Mouse (Mus musculus) embryonic fibroblast, embryonic 13.5 days (primary cell): ENCODE measurements around the gene Poldip3. TPM values are rescaled to one million over a fixed set of nuclear protein-coding genes. Genes with fewer than 3 reads are reported as not detected.

Source experiments
- H3K27ac ChIP-seq: 2 replicates; pipeline ENCODE4 v1.5.1; 2012; ENCODE audit warnings: low read length, control low read depth, inconsistent platforms; ENCODE audit not compliant: insufficient read depth
- H3K4me1 ChIP-seq: 2 replicates; pipeline ENCODE4 v1.6.1; 2011; ENCODE audit warnings: low read length; ENCODE audit not compliant: control insufficient read depth, insufficient read depth
- H3K4me3 ChIP-seq: 2 replicates; pipeline ENCODE4 v1.5.1; 2011; ENCODE audit warnings: mild to moderate bottlenecking, control low read depth, low read length; ENCODE audit not compliant: insufficient read depth
- CTCF ChIP-seq: IDR thresholded peaks from 2 replicates; pipeline ENCODE4 v1.5.1; 2011; ENCODE audit warnings: mild to moderate bottlenecking, control low read depth, low read length, moderate library complexity, borderline replicate concordance; ENCODE audit not compliant: insufficient read depth
- POLR2A ChIP-seq: IDR thresholded peaks from 2 replicates; pipeline ENCODE4 v1.6.1; 2011; ENCODE audit warnings: low read depth, mild to moderate bottlenecking, control low read depth, low read length, moderate library complexity
- polyA plus RNA-seq: library from polyadenylated mRNA; stranded (reverse); fragments of >200 nt; gene quantifications from 2 replicates; pipeline ENCODE4 v1.2.4, GENCODE M21; 2011; ENCODE audit warnings: low read depth; ENCODE audit not compliant: missing spikeins, insufficient read length

Poldip3 gene
- 70.6 and 78.3 TPM in 2 replicates for polyA plus RNA-seq

DNA sequence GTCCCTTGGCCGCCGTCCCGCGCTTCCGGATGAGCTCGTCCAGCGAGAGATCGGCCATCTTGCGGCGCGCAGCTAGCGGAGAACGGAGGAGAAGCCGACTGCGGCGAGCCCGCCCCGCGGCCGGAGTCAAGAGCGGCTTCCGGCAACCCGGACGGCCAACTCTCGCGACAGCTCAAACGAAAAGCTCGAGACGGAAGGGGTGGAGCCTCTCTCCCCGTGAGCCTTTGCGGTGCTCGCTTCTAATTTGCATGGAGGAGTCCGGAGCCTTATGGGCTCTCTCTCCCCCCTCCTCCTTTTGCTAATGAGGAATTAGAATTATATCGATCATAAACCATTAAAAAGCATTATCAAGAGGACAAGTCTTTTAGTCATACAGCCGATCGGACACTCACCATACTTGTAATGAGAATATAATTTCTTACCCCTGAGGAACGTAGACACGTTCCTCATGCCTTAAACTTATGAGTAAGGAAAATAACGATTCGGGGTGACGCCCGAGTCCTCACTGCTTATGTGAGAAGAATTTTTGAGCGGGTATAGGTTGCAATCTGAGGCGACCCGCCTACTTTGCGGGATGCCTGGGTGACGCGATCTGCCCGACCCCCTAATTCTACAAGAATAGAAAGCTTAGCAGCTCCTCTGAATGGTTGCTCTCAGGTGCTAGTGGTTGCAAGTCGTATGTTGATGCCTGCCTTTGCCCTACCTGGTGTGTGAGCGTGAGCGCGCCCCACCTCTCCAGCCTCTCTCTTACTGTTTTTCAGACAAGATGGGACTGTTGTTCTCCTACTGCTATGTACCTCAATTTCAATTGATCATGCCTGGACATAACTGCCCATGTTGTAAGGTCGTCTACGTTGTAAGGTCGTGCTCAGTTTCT is at the start of gene Poldip3:
Poldip3 (minus strand) TSS at position 189 of the 877 bp plus-strand sequence.
- Histone ChIP-seq H3K4me3 (peak within 1 kb of the TSS; percentile 88), H3K4me1 (peaks cover 3% of the 10 kb centered on the region; the same call in 1 of the 2 replicates), H3K27ac (peak within 1 kb of the TSS; percentile 97)
- no peak for TF ChIP-seq CTCF
- peak; percentile 100 for TF ChIP-seq POLR2A

DNA sequence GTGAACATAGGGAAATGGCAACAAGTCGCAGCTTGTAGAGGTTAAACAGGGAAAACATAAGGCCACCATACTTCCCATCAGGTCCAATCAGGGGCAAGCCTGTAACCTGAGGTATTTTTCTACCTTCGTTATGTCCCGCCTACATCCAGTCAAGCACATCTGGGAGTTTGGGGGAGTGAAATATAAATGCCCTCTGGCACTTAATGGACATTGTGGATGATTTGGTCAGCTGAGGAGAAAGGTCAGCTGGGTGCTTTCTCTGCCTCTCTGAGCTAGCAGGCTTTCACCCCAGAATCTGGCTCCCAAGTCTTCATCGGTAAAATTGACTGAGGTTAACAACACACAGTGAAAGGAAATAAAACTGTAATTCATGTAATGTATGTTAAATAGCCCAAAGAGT is 44.2 kb upstream of the Poldip3 start:
- Histone ChIP-seq H3K4me1 (no peaks in the 10 kb centered on the region), H3K27ac (no peak overlapping the region), H3K4me3 (no peak overlapping the region)
- TF ChIP-seq CTCF = no peak
- no peak for TF ChIP-seq POLR2A

DNA sequence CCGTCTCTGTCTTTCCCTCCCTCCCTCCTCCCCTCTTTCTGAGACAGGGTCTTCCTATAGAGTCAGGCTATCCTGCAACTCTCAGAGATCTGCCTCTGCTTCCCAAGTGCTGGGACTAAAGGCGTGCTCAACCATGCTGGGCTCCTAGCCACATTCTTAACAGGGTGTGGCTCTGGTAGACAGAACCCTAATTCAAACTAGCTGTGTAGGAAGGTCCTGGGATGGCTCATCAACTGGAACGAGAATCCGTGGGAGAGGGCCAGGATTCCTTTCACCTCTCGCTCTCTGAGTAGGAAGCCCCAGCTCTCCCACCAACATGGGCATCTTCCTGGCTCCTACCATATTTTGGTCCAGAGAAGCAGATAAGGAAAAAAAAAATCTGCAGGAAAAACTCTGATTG is 33.2 kb upstream of the Poldip3 start:
- TF ChIP-seq CTCF = no peak
- no peak for TF ChIP-seq POLR2A
- Histone ChIP-seq H3K4me3 (no peak overlapping the region), H3K27ac (peak overlapping the region; percentile 81), H3K4me1 (0 out of 2 replicates have a peak, but pooled peaks cover 5% of the 10 kb centered on the region)

DNA sequence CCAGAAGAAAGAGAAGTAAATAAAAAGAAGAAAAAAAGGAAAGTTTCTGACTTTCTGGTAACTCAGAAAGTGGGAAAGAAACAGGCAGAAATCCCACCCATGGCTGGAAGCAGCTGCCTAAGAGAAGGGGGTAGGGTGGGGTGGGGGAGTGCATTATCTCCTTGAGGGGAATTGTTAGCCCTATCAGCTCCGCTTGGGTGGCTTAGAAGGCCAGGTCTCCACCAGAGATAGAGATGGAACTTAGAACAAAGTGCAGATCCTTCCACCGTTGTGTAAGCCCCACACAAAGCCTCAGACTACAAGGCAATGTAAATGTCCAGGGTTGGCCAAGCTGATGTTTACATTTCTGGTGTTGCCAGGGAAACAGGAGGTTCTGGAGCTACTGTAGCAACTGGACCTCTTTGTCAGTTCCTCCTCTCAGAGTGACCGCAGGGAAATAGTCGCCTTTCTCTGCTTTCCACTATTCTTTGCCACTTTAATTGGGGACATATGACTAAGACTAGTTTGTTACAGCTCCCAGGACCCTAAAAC is 32.7 kb upstream of the Poldip3 start:
- TF ChIP-seq POLR2A (no peak), CTCF (no peak)

DNA sequence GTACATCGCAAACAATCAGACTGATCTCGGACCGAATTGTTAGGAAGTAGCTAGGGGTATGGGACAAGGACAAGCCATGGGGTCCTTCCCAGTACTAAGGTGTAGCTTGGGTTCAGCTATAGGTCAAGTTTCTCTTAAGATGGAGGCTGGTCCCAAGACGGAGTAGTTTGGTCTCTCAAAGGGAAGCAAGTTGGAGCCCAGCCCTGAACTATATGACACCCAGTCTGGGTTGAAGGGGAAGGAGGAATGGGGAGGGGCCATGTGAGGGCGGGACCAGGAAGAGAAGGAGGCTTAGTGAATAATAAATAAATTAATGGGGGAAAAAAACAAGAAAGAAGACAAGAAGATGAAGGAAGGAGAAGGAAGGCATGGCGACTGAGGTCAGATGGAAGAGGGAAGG is 30.8 kb upstream of the Poldip3 start:
- H3K4me3 ChIP-seq = no peak overlapping the region
- H3K27ac ChIP-seq = no peak overlapping the region
- 0 out of 2 replicates have a peak, but pooled peaks cover 5% of the 10 kb centered on the region for H3K4me1 ChIP-seq
- TF ChIP-seq CTCF (no peak), POLR2A (no peak)

More for the DNA sequence above, 32.7 kb upstream of the Poldip3 start:
- H3K4me1 ChIP-seq = 0 out of 2 replicates have a peak, but pooled peaks cover 5% of the 10 kb centered on the region
- peak overlapping the region; percentile 81 for H3K27ac ChIP-seq
- no peak overlapping the region for H3K4me3 ChIP-seq

DNA sequence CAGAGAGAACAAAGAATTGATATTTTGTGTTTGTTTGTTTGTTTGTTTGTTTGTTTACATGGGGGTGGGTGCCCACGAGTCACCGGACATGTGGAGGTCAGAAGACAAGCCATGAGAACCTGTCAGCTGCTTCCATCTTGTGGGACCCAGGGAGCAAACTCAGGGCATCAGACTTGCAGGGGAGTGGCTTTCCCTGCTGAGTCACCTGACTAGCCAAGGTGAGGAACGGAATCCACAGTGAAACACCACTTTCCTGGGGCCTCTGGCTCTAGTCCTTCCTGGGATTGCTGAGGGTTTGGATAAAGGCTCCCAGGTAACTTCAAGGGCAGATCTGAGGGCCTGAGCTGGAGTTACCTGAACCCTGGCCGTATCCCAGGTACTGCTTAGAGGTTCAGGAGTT is 27.5 kb upstream of the Poldip3 start:
- H3K4me1 ChIP-seq = peaks cover 7% of the 10 kb centered on the region; the same call in 1 of the 2 replicates
- no peak for TF ChIP-seq CTCF
- no peak for TF ChIP-seq POLR2A
- H3K27ac ChIP-seq = no peak overlapping the region
- H3K4me3 ChIP-seq = no peak overlapping the region

DNA sequence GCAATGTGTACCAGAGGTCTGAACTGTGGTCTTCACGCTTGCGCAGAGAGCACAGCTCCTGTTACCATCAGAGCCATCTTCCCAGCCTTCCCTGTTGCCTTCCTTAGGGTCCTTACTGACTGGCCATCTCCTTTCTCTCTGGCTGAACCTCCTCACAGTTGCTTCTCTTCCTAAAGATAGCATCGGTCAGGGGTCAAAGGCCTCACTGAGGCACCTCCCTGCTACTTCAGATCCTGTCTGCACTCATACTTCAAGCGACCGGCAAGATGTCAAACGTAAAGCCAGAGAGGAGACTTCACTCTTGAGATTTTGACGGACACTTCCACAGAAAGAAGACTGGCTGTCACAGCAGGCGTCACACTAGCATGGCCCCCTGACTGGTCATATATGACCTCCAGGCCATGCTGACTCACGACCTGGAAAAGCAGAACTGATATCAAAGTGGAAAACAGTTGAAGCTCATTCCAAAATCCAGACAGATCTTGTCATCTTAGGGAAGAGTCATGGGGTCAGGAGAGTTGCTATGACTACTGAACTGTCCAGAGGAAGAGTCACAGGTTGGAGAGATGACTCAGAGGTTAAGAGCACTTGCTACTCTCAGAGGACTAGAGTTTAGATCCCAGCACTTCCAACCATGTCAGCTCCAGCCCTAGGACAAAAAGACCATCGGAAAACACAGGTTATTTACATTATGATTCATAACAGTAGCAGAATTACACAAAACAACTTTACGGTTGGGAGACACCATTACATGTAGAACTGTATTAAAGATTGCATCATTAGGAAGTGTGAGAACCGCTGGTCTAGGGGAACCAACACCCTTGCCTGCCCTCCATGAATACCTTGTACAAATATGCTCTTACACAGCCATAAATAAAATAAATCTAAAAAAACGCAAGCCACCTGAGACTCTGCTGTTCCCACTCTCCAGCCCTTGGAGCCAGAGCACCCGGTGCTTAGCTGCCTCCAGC is 25.0 kb upstream of the Poldip3 start:
- peaks cover 19% of the 10 kb centered on the region for H3K4me1 ChIP-seq
- no peak overlapping the region for H3K27ac ChIP-seq
- TF ChIP-seq POLR2A (no peak), CTCF (no peak)
- no peak overlapping the region for H3K4me3 ChIP-seq

DNA sequence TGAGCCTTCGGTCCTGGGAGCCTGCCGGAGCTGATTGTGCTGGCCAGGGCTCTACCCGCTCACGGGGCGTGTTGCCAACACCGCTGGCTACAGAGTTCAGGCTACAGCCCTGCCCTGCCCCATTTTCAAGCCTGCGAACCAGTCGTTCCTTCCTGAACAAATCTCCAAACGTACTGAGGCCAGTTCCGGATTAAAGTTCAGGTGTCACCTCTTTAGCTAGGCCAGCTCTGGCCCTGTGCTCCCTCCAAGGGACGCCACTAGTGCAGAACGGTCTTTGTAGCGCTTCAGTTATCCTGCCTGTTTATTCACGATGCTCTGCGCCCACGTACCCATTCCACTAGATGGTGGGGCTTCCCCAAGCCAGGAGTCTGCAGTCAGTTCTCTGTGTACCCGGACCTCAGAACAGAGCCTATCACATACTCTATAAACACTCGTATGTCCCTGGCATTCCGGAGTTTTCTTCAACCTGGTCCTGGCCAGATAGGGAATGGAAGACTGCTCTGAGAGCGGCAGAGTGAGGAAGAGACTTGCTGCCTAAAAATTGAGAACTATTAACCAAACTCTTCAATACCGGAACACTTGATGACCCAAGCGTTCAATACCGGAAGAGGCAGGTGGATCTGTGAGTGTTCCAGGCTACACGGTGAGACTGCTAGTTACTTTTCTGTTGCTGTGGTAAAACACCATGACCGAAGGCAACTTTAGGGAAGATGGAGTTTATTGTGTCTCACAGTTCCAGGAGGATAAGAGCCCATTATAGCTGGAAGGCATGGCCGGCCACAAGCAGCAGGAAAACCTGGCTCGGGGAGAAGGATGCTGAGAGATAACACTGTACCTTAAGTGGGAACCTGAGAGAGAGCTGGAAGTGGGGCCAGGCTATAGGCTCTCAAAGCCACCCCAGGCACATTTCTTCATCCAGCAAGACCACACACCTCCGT is 23.6 kb upstream of the Poldip3 start, which contains the start of gene Cyb5r3:
Cyb5r3 (minus strand) TSS at position 101 of the 938 bp plus-strand sequence.
- Histone ChIP-seq H3K27ac (peak within 1 kb of the TSS; percentile 87), H3K4me3 (peak within 1 kb of the TSS; percentile 74), H3K4me1 (peaks cover 22% of the 10 kb centered on the region)
- no peak for TF ChIP-seq CTCF
- 0 out of 2 replicates have a peak, but pooled peaks have one; percentile 3 for TF ChIP-seq POLR2A

DNA sequence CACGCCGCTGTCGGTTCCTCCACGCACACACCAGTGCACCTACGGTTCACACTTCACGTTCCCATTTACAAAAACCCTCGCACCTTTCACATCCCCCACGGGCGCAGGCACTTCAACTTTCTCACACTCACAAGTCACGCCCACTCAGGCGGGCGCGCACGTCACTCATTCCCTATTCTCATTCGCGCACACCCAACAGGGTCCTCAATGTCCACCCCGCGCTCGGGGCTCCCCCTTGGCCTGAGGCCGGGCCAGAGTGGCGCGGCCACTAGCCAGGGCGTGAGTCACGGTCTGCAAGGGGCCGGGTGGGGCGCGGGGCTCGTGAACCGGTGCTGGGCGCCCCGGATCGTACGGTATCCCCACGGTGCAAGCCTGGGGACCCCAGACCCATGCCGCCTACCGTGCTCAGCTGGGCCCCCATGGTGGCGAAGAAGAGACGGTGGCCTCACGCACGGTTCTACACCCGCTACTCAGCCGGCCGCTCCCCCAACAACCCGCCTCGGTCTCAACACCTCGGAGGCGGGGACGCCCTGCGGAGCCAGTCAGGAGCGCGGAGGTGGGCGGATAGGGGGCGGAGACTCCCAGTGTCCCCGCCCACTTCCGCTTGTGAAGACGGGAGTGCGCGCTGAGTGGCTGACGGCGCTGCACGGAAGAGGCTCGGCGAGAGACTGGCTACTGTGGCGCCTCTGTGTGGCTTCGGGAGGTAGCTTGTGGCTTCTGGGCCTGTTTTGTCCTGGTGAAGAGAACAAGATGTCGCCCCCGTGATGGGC is 22.7 kb upstream of the Poldip3 start:
- TF ChIP-seq CTCF = 0 out of 2 replicates have a peak, but pooled peaks have one; percentile 11
- peak; percentile 88 for TF ChIP-seq POLR2A
- H3K4me1 ChIP-seq = peaks cover 30% of the 10 kb centered on the region
- peak overlapping the region; percentile 87 for H3K27ac ChIP-seq
- peak overlapping the region; percentile 74 for H3K4me3 ChIP-seq
